Mouse (Mus musculus) thymus, adult 2 months (tissue): ENCODE measurements around the gene Kcnab1. TPM values are rescaled to one million over a fixed set of nuclear protein-coding genes. Genes with fewer than 3 reads are reported as not detected.

Experiments used
- DNase-seq: peaks from one replicate; pipeline ENCODE4 v3.0.0; 2021
- H3K27ac ChIP-seq: fragments of 200-500 bp; 2 replicates; pipeline ENCODE4 v1.5.1; 2012; ENCODE audit warnings: low read length, control low read depth; ENCODE audit not compliant: control insufficient read depth, insufficient read depth
- H3K27me3 ChIP-seq: fragments of 200-500 bp; 2 replicates; pipeline ENCODE4 v1.6.1; 2012; ENCODE audit warnings: mild to moderate bottlenecking, low read length, moderate library complexity, mixed read lengths; ENCODE audit not compliant: control insufficient read depth, insufficient read depth
- H3K36me3 ChIP-seq: fragments of 200-500 bp; 2 replicates; pipeline ENCODE4 v1.6.1; 2012; ENCODE audit warnings: mild to moderate bottlenecking, low read length, moderate library complexity; ENCODE audit not compliant: control insufficient read depth, insufficient read depth
- H3K4me1 ChIP-seq: fragments of 200-500 bp; replicated peaks from 2 replicates; pipeline ENCODE4 v1.6.1; 2012; ENCODE audit warnings: low read length; ENCODE audit not compliant: control insufficient read depth, insufficient read depth
- H3K4me3 ChIP-seq: fragments of 200-500 bp; 2 replicates; pipeline ENCODE4 v1.5.1; 2012; ENCODE audit warnings: mild to moderate bottlenecking, low read length, control low read depth, moderate library complexity; ENCODE audit not compliant: control insufficient read depth, insufficient read depth
- CTCF ChIP-seq: fragments of 200-500 bp; IDR thresholded peaks from 2 replicates; pipeline ENCODE4 v1.5.1; 2012; ENCODE audit warnings: mild to moderate bottlenecking, control low read depth, low read length, moderate library complexity, borderline replicate concordance; ENCODE audit not compliant: control insufficient read depth, poor library complexity, insufficient read depth; ENCODE audit errors: extremely low read depth
- POLR2A ChIP-seq: fragments of 200-500 bp; IDR thresholded peaks from 2 replicates; pipeline ENCODE4 v1.6.1; 2012; ENCODE audit warnings: mild to moderate bottlenecking, low read length, control low read depth, moderate library complexity; ENCODE audit not compliant: control insufficient read depth, poor library complexity, insufficient read depth; ENCODE audit errors: extremely low read depth
- WGBS: fragments of 180-500 bp; shearing (Covaris S2); methylation state at CpG from one replicate; pipeline ENCODE4 v1.1.7; 2018; 5-methylcytosine and 5-hydroxymethylcytosine counted together
- polyA plus RNA-seq: library from polyadenylated mRNA; depleted of rRNA; stranded (reverse); fragments of >200 nt; gene quantifications from 2 replicates; pipeline ENCODE4 v1.2.3, GENCODE M21; 2012

Kcnab1 gene
- polyA plus RNA-seq, 1 experiment: 0.31 TPM

- no peaks in the 10 kb centered on the region for H3K36me3 ChIP-seq
- TF ChIP-seq POLR2A (no peak), CTCF (no peak)
- no peak overlapping the region for H3K27ac ChIP-seq
- H3K4me3 ChIP-seq: no peak overlapping the region
- WGBS: 90% methylated on average over 7 of the region's 7 CpGs
- no peaks in the 10 kb centered on the region for H3K4me1 ChIP-seq
- no peaks in the 10 kb centered on the region for H3K27me3 ChIP-seq
- DNase-seq: no peak
Measured at GRCm38 (mm10) chr3:65217673-65218579, 108.7 kb downstream of the Kcnab1 start.

- TF ChIP-seq CTCF: no peak
- TF ChIP-seq POLR2A: no peak
- no peaks in the 10 kb centered on the region for H3K27me3 ChIP-seq
- no peak for DNase-seq
- no peaks in the 10 kb centered on the region for H3K4me1 ChIP-seq
- H3K4me3 ChIP-seq: no peak overlapping the region
- H3K27ac ChIP-seq: no peak overlapping the region
- no peaks in the 10 kb centered on the region for H3K36me3 ChIP-seq
Measured at GRCm38 (mm10) chr3:65220287-65220686, 111.1 kb downstream of the Kcnab1 start.

- DNase-seq: no peak
- Histone ChIP-seq H3K4me3 (no peak overlapping the region), H3K27ac (no peak overlapping the region), H3K36me3 (no peaks in the 10 kb centered on the region), H3K27me3 (no peaks in the 10 kb centered on the region), H3K4me1 (no peaks in the 10 kb centered on the region)
- no peak for TF ChIP-seq CTCF
- TF ChIP-seq POLR2A: no peak
- WGBS: 94% methylated on average over 2 of the region's 2 CpGs
Measured at GRCm38 (mm10) chr3:65223635-65224034, 114.5 kb downstream of the Kcnab1 start.

- Histone ChIP-seq H3K27ac (no peak overlapping the region), H3K4me3 (no peak overlapping the region), H3K4me1 (no peaks in the 10 kb centered on the region), H3K36me3 (no peaks in the 10 kb centered on the region), H3K27me3 (no peaks in the 10 kb centered on the region)
- 89% methylated on average over 1 of the region's 1 CpGs for WGBS
- no peak for DNase-seq
- TF ChIP-seq CTCF: no peak
- no peak for TF ChIP-seq POLR2A
Measured at GRCm38 (mm10) chr3:65230978-65231377, 121.8 kb downstream of the Kcnab1 start.

DNA sequence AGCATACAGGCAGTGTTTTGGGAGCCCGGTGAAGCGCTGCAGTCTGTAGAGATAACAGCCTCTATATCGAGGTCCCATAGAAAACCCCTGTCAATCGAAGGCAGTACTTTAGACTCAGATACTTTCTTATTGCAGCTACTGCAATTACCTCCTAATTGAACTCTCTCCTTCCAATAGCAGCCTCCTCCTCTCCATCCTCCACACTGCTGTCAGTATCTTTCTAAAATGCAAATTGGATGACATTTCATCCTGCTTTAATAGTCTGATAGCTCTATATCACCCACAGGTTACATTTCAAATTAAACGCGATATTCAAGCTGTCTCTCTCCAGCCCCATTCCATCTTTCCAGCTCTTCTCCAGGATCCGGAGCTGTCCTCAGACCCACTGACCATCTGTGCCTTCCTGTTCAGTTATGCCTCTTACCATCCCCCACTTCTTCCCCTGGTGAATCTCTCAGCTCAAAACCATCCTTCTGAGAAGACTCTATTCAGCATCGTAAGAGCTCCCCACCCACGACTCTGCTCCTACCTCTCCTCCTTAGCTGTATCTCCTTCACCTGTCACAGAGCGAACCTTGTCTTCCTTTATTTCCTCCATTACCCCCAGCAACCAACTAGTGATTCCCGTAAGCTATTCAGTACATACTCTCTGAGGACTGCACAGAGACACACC, 122.4 kb downstream of the Kcnab1 start:
- Histone ChIP-seq H3K27ac (no peak overlapping the region), H3K27me3 (no peaks in the 10 kb centered on the region), H3K4me1 (no peaks in the 10 kb centered on the region), H3K4me3 (no peak overlapping the region), H3K36me3 (no peaks in the 10 kb centered on the region)
- no peak for DNase-seq
- 89% methylated on average over 11 of the region's 11 CpGs for WGBS
- TF ChIP-seq POLR2A (no peak), CTCF (no peak)

- no peak overlapping the region for H3K27ac ChIP-seq
- no peaks in the 10 kb centered on the region for H3K36me3 ChIP-seq
- no peak overlapping the region for H3K4me3 ChIP-seq
- 83% methylated on average over 6 of the region's 6 CpGs for WGBS
- H3K4me1 ChIP-seq: no peaks in the 10 kb centered on the region
- no peaks in the 10 kb centered on the region for H3K27me3 ChIP-seq
- no peak for DNase-seq
- TF ChIP-seq CTCF (no peak), POLR2A (no peak)
Measured at GRCm38 (mm10) chr3:65249023-65249422, 139.8 kb downstream of the Kcnab1 start.

- WGBS: 88% methylated on average over 4 of the region's 4 CpGs
- no peak overlapping the region for H3K27ac ChIP-seq
- TF ChIP-seq POLR2A (no peak), CTCF (no peak)
- H3K36me3 ChIP-seq: no peaks in the 10 kb centered on the region
- no peak overlapping the region for H3K4me3 ChIP-seq
- DNase-seq: no peak
- no peaks in the 10 kb centered on the region for H3K4me1 ChIP-seq
- no peaks in the 10 kb centered on the region for H3K27me3 ChIP-seq
Measured at GRCm38 (mm10) chr3:65260521-65260920, 151.3 kb downstream of the Kcnab1 start.
